Mouse (Mus musculus): ENCODE data around the gene Gltpd2.
"Not testable (repeated sequence)": the region's sequence is repeated elsewhere in the genome, so short reads cannot be mapped to it uniquely, and the experiment has no call there.

The Gltpd2 gene

DNA sequence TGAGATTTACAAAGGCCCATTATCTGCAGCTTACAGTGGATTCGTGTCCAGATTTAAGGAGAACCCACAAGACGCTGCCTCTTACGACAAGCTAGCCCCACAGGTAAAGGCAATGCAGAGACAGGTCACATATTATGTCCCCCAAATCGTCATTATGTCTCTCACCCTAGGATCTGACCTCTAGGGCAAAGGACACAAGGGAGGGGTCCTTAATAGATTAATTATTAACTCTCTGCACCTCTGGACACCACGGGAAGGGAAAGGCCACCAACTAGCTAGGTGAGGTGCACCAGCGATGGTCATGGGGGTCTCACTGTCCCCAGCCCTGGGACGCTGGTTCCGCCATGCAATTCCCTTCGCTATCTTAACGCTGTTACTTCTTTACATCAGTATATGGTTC, at the start of gene Gltpd2:
Gltpd2 (plus strand) TSS at position 274 of the 400 bp plus-strand sequence.
- no peak for DNase-seq (ENCODE audit: low spot score in 2 of 2)

- no peak for DNase-seq (ENCODE audit: low spot score in 2 of 2)
Observed at GRCm38 (mm10) chr11:70469764-70470163, 49.2 kb upstream of the Gltpd2 start.

- no peak for DNase-seq (ENCODE audit: low spot score in 2 of 2)
Observed at GRCm38 (mm10) chr11:70472716-70473115, 46.3 kb upstream of the Gltpd2 start.

DNA sequence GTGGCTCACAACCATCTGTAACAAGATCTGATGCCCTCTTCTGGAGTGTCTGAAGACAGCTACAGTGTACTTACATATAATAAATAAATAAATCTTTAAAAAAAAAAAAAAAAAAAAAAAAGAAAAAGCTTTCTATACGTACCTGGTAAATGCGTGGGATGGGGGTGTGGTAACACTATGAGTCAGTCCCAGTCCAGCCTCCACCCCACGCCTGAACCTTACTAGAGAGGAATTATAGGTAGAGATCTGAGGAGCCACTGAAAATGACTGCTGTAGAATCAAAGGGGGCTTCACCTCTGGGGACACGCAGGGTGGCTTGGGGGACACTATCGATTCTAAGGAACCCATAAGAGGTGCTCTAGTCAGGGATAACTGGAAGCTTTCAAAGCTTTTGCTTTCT, 45.7 kb upstream of the Gltpd2 start:
- DNase-seq (ENCODE audit: low spot score in 2 of 2) = not testable (repeated sequence)

DNA sequence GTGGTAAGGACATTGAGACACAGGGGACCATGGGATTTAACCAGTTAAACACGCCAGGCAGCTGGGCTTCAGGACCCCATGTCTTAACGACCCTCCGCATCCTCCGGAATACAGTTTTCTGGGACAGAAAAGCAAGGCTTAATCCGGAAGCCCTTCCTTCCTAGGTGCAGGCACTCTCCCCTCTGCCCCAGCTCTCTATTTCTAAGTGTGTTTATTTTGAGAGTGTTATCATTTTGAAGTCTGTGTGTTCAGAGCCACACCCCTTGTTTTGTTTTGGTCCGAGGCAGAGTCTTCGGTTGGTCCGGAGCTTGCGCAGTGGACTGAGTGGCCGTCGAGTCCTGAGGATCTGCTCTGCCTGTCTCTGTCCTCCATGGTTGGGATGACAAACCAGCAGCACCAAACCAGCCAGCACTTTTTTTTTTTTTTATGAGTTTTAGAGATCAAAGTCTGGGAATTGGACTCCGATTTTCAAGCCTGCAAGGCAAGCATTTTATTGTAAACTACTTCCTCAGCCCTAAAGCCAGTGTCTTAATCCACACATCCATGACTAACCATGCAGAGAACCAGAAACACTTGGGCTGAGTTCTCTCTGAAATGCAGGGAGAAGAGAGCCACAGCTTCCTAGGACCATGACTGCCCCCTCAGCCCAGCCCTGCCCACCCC, 44.0 kb upstream of the Gltpd2 start:
- no peak for DNase-seq (ENCODE audit: low spot score in 2 of 2)

DNA sequence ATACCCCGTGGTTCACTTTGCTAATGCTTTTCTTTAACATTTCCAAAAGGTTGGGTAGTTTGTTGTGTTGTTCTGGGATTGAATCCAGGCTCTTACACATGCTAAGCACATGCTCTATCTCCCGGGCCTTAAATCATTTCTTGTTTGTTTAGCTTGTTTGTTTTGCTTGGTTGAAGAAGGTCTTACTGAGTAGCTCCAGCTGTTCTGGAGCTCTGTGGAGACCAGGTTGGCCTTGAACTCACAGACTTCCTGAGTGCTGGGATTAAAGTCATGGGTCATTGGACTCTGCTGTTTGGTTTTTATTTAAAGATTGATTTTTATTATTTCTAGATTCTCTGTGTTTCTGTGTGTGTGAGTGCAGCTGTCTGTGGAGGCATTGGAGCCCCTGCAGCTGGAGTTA, 33.5 kb upstream of the Gltpd2 start:
- no peak for DNase-seq (ENCODE audit: low spot score in 2 of 2)

GRCm38 (mm10) chr11:70487816-70488215, 31.2 kb upstream of the Gltpd2 start:
- DNase-seq (ENCODE audit: low spot score in 2 of 2) = no peak

DNA sequence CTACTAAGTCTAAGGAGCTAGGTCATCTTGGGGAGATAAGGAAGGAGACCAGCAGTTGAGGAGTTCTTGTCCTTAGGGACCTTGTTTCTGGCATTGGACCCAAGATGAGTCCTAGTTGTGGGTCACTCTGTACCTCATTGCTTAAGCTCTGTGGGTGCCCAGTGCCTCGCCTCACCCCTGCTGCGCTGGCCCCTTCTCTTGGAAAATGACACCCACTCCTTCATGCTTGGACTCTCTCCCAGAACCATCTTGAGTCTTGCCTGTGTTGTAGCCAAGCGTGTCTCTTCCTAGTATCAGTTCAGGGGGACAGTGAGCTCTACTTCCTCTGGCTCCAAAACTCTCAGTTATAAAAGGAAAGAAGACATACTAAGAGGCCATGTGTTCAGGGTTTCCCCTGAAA, 29.9 kb upstream of the Gltpd2 start:
- peak in 1 of 2 experiments; percentile 28 for DNase-seq (ENCODE audit: low spot score in 2 of 2)

DNA sequence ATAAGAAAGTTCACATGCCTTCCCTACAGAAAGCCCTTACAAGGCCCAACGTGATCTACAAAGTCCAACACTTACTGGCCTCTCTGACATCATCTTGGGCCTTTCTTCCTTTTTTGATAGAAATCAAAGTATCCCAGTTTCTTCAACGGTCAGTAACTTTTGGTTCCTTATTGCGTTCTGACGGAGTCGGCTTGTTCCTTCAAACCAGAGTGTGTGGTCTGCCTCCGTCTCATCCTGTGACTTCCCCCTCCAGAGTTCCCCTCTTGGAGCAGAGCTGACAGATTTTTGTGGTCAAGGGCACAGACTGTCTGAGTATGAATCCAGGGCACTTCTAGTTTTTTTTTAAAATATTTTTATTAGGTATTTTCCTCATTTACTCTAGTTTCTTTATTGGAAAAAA, 29.3 kb upstream of the Gltpd2 start:
- peak in 1 of 2 experiments; percentile 20 for DNase-seq (ENCODE audit: low spot score in 2 of 2)

DNA sequence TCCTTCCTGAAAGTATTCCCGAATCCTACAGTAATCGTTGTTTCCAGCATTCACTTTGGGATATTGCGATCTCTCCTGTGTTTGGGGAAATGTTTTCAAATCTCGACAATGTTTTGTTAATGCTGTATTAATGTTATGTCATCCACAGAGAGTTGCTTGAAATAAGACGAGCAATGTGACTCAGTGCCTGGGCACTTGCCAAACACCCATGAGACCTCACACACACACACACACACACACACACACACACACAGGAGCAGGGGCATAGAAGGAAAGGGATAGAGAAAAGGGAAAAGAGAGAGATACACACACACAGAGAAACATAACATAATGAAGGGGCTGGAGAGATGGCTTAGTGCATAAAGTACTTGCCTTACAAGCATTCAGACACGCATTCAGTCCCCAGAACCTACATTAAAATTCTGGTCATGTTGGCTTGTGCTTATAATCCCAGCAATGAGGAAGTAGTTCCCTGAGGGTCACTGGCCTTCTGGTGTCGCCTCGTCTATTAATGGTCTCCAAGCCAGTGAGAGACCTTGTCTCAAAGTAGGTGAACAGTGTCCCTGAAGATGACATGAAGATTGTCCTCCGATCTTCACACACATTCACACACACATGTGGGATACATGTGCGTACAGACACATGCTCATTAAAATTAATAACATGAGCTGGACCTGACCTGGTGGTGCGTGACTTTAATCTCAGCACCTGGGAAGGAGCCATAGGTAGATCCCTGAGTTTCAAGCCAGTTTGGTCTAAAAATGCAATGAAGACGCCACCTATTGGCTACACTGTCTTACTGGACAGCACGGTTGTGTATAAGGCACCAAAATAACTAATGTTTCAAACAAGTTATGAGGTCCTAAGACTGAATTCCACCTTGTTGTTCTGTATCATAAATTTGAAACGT, 19.2 kb upstream of the Gltpd2 start:
- no peak for DNase-seq (ENCODE audit: low spot score in 2 of 2)

DNA sequence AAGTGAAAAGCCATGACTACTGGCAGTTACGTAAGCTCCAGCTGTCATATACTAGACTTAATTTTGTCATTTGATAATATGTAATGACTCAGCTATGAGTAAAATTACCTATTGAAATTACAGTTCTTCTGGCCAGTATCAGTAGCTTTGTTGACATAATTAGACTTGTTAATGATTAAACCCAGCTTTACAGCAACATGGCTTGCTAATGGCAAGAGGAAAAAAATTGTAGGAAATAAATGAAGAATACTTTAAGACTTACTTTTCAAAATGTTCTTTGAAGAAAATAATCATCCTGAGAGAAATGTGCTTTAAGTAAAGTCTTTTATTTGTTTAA, 18.6 kb upstream of the Gltpd2 start:
- no peak for DNase-seq (ENCODE audit: low spot score in 2 of 2)

GRCm38 (mm10) chr11:70502018-70502417, 17.0 kb upstream of the Gltpd2 start:
- DNase-seq (ENCODE audit: low spot score in 2 of 2) = no peak

DNA sequence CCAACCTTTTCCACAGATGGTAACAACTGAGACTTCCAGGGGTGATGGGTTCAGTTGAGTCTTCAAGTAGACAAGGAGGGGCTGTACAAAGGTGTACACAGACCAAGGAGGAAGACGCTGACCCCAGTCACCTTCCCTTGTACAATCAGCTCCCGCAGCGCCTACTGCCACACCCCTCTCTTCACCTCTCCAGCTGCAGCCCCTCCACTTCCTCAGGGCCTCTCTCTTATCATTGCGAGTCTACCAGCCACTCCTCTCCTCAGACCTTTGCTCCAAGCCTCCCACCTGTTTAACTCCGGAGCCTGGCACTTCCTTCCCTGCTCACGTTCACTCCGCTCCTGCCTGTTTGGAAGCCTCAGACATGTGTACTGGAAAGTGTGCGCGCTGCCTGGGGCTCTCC, 14.0 kb upstream of the Gltpd2 start, which contains the start of gene Tm4sf5:
Tm4sf5 (plus strand) TSS at position 275 of the 400 bp plus-strand sequence.
- no peak for DNase-seq (ENCODE audit: low spot score in 2 of 2)

GRCm38 (mm10) chr11:70506385-70506784, 12.6 kb upstream of the Gltpd2 start:
- DNase-seq (ENCODE audit: low spot score in 2 of 2) = peak in 1 of 2 experiments; percentile 52

GRCm38 (mm10) chr11:70506962-70507515, 12.0 kb upstream of the Gltpd2 start:
- DNase-seq (ENCODE audit: low spot score in 2 of 2) = no peak

DNA sequence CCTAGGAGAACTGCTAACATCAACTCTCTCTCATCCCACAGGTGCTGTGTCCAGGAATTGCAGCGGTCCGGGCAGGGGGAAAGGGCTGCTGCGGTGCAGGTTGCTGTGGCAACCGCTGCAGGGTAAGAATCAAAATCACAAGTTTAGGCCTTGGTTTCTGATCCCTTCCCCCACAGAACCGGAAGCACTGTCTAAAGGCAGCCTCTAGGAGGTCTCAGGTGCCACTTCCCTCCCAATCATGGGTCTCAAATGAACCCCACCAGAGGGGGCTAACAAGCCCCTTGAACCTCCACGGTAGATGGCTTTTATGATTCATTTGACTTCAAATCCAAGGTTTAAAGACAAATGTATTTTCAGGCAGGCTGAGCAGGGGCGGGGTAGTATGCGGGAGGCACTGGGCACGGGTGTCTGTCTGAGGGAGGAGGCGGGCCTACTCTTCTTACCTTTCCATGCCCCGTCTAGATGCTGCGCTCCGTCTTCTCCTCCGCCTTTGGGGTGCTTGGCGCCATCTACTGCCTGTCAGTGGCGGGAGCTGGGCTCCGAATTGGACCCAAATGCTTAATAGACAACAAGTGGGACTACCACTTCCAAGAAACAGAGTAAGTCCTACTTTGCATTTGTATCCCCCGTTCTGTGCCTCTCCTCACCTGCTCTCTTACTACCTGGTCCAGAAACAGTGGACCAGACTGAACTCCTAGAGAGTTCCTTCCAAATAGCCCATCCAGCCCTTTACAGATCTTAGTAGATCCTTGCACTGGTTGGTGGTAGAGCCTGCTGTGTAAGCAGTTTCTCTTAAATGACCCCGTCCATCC, 9.0 kb upstream of the Gltpd2 start:
- peak in 1 of 2 experiments; percentile 55 for DNase-seq (ENCODE audit: low spot score in 2 of 2)

DNA sequence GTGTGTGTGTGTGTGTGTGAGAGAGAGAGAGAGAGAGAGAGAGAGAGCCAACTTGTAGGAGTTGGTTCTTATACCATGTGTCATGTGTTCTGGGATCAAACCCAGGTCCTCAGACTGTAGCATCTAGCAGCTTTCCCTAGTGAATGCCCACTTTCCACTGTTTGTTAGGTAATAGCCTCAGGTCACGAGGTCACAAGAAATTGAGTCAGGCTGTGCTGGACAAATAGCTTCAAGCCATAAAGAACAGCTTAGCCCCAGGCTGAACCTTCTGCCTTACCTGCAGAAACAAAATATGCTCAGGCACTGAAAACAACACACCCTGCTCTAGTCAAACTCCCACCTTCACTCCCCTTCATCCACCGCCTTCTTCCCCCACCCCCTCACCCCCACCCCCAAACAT, 7.8 kb upstream of the Gltpd2 start:
- no peak for DNase-seq (ENCODE audit: low spot score in 2 of 2)

GRCm38 (mm10) chr11:70511825-70512224, 7.2 kb upstream of the Gltpd2 start:
- no peak for DNase-seq (ENCODE audit: low spot score in 2 of 2)

DNA sequence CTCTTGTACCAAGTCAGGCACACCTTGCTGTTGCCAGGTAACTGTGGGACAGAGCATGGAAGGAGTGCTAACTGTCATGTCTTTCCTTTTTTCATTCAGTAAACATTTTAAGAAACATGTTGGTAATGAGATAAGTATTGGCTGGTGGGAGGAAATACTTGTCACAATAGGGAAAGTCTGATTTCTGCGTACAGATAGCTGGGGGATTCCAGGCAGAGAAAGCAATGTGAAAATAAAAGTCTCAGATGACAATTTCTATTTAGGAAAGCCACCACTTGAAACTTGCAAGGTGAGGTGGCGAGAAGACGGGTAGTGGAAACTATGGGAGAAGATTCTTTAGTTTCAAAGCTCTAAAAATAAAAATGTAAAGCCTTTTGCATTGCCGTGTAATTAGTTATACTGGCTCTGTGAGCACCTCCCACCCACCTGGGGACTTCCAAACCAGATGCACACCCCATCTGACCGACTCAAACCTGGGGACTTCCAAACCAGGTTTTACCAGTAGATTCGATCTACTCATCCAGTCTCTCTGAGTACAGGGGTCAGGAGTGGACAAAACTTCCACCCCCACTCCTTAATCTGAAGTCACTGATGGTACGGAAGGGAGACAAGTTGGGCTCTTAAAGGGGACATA, 6.2 kb upstream of the Gltpd2 start:
- no peak for DNase-seq (ENCODE audit: low spot score in 2 of 2)

- no peak for DNase-seq (ENCODE audit: low spot score in 2 of 2)
Observed at GRCm38 (mm10) chr11:70513520-70513919, 5.5 kb upstream of the Gltpd2 start.

DNA sequence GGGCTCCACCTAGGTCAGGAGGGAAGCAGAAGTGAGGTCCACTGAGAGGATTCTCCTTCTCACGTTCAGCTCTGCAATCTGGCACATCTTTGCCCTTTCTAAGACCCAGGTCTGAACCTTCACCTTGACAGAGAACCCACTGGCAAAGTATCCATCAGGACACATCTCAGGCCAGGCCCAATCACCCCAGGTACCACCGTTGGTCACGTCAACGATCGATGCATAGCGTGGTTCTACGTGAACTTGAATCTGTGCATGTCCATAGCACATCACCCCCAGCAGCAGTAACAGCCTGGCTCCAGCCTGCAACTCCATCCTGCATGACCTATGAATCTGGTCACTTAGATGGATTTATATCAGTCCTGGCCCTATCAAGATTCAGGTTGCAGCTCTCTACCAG, 4.7 kb upstream of the Gltpd2 start, which contains the start of gene Vmo1:
Vmo1 (minus strand) TSS at position 329 of the 400 bp plus-strand sequence.
- DNase-seq (ENCODE audit: low spot score in 2 of 2) = no peak
